Mouse (Mus musculus) lung, postnatal 0 days (tissue): ENCODE data around the gene Cenpo.

ENCODE experiments used
- CTCF ChIP-seq: IDR thresholded peaks from 2 replicates; pipeline ENCODE4 v1.5.1; 2016; ENCODE audit warnings: antibody characterized with exemption, mild to moderate bottlenecking
- EP300 ChIP-seq: IDR thresholded peaks from 2 replicates; pipeline ENCODE4 v1.6.1; 2016; ENCODE audit warnings: antibody characterized with exemption, mild to moderate bottlenecking, control low read depth

GRCm38 (mm10) chr12:4188171-4189059 lies 45.7 kb downstream of the Cenpo start:
- TF ChIP-seq EP300 (no peak), CTCF (no peak)
